Mouse (Mus musculus): ENCODE measurements around the gene Tmsb10. TPM values are rescaled to one million over a fixed set of nuclear protein-coding genes. Genes with fewer than 3 reads are reported as not detected.
A peak's percentile ranks its signal among the peaks of the same experiment; 100 is the strongest.

Tmsb10 gene
- polyA plus RNA-seq, 1 experiment = 141 TPM

DNA sequence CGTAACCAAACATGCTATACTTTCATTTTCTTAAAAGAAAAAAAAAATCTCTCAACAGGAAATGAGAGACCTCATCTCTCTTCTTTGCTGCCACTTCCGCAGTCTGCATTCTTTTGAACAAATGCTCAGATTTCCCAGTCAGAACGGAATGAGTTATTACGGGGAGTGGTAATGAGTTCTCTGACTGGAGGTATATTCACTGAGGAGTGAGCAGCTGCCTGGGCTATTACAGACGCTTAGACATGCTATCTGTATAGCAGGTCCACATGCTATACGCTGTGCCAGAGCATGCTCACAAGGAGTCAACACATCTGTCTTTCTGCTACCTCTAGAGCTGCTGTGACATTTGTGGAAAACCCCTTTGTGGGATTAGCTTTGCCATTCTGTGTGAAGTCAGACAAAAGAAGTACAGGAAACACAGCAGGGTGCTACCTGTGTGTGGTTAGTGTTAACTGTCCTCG lies 3.8 kb upstream of the Tmsb10 start:
- no peak overlapping the region for H3K4me3 ChIP-seq (ENCODE audit: insufficient read depth, low read depth, low read length)
- H3K4me1 ChIP-seq (ENCODE audit: control insufficient read depth, insufficient read depth, insufficient read length, low read length) = no peaks in the 10 kb centered on the region
- 0 out of 2 replicates have a peak overlapping the region, but pooled peaks have one; percentile 23 for H3K27ac ChIP-seq (replicated peaks; ENCODE audit: low read depth, low read length)

GRCm38 (mm10) chr6:72961603-72962002 lies 3.1 kb upstream of the Tmsb10 start:
- Histone ChIP-seq H3K4me1 (ENCODE audit: control insufficient read depth, insufficient read depth, insufficient read length, low read length) (no peaks in the 10 kb centered on the region), H3K4me3 (ENCODE audit: insufficient read depth, low read depth, low read length) (no peak overlapping the region), H3K27ac (replicated peaks; ENCODE audit: low read depth, low read length) (no peak overlapping the region)

GRCm38 (mm10) chr6:72960675-72961074 lies 2.1 kb upstream of the Tmsb10 start:
- Histone ChIP-seq H3K4me3 (ENCODE audit: insufficient read depth, low read depth, low read length) (no peak overlapping the region), H3K27ac (replicated peaks; ENCODE audit: low read depth, low read length) (no peak overlapping the region), H3K4me1 (ENCODE audit: control insufficient read depth, insufficient read depth, insufficient read length, low read length) (0 out of 2 replicates have a peak, but pooled peaks cover 7% of the 10 kb centered on the region)

DNA sequence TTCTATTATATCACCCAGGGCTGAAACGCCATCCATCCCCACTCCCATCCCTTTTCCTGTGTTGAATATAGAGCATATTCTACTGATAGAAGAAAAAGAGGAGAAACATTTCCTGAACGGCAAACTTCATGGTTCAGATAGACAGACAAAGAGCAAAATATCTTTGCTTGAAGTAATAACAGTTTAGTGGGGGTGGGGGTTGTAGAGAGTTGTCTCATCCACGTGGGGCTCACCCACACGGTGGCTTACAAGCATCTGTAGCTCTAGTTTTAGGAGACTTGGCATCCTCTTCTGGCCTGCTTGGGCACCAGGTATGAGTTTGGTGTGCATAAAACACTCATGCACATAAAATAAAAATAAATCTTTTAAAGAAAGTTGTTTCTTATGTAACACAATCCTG lies 627 bp upstream of the Tmsb10 start:
- H3K4me1 ChIP-seq (ENCODE audit: control insufficient read depth, insufficient read depth, insufficient read length, low read length) = peaks cover 14% of the 10 kb centered on the region; the same call in 1 of the 2 replicates
- no peak overlapping the region for H3K4me3 ChIP-seq (ENCODE audit: insufficient read depth, low read depth, low read length)
- no peak overlapping the region for H3K27ac ChIP-seq (replicated peaks; ENCODE audit: low read depth, low read length)

DNA sequence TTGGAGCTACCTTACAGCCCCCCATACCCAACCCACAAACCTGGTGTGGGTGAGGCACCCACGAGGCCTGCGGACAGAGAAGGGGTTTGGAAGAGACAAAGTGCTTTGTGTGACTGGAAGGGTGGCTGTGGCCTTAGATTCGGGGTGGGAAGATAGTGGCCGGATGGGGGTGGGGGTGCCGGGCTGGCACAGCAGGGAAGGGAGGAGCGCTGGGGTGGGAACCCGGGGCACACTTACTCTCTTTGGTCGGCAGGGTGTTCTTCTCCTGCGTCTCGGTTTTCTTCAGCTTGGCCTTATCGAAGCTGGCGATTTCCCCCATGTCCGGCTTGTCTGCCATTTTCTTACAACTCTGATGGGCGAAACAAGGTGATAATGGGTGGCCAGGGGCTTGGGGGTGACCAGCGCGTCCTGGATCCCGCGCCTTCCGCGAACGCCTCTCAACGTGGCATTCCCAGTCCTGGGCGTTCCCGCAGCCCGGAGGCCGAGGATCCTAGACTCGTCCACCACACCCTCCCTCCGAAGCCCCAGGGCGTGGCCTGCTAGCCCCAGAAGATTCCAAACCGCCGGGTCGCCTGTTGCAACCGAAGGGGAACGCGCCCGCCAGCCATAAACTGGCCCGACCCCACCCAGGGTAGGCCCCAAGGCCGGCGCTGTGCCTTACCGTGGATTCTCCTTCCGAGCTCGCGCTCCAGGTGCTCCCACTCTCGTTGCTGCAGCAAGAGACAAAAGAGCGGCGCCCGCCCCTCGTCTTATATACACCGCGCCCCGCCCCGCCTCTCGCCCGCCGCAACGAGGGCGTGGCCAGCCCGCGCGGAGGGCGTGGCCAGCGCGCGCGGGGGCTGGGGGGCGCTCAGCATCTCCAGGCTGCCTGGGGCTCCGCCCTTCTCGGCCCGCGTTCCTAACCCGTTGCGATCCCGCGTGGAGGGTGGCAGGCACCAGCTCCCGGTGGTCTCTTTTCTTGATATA lies 589 bp downstream of the Tmsb10 start:
- Histone ChIP-seq H3K4me1 (ENCODE audit: control insufficient read depth, insufficient read depth, insufficient read length, low read length) (peaks cover 14% of the 10 kb centered on the region; the same call in 1 of the 2 replicates), H3K27ac (replicated peaks; ENCODE audit: low read depth, low read length) (peak overlapping the region; percentile 54), H3K4me3 (ENCODE audit: insufficient read depth, low read depth, low read length) (peak overlapping the region; percentile 87)

DNA sequence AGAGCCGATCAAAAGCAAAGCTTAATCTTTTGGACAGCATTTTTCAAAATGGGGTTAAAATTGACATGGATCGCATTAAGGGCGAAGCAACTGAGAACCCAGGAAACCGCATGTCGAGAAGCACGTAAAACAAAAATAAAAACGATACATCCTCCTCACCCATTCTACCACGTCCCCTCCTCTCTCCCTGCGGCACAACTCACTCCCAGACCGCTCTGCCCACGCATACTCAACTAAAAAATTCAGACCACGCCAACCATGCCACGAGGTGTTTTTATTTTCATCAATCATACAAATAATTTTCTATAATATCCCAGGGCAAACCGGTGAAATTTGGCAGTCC lies 1.5 kb downstream of the Tmsb10 start:
- H3K27ac ChIP-seq (replicated peaks; ENCODE audit: low read depth, low read length) = 0 out of 2 replicates have a peak overlapping the region, but pooled peaks have one; percentile 2
- H3K4me3 ChIP-seq (ENCODE audit: insufficient read depth, low read depth, low read length) = peak overlapping the region; percentile 87
- H3K4me1 ChIP-seq (ENCODE audit: control insufficient read depth, insufficient read depth, insufficient read length, low read length) = peaks cover 14% of the 10 kb centered on the region; the same call in 1 of the 2 replicates

- Histone ChIP-seq H3K27ac (replicated peaks; ENCODE audit: low read depth, low read length) (peak overlapping the region; percentile 41), H3K4me3 (ENCODE audit: insufficient read depth, low read depth, low read length) (peak overlapping the region; percentile 87)
These were observed 2.1 kb downstream of the Tmsb10 start for GRCm38 (mm10) chr6:72956199-72957092.

DNA sequence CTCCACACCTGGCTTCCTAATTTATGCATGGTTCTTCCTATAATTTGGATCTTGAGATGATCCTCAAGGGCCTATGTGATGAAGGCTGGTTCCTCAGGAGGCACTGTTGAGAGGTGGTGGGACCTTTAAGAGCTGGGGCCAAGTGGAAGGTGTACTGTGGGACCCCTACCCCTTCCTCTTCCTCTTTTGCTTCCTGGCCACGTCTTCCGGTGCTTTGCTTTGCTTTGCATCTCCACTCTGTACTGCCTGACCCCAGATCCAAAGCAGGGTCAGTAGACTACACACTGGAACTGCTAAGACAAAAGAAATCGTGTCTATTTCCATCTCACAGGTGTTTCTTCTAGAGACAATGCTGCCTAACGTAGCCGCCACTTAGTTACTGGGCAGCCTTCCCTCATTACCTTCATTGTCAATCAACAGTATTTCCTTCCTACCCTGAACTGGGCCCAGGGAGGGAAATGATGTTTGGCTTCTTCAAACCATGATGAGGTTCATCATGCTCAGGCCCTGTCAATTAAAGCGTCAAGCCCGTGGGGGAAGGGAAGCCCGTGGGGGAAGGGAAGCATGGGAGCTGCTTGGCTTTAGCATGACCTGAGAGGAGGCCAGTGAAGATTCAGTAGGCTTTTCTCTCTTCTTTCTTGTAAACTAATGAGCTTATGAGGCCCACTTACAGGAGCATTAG lies 2.9 kb downstream of the Tmsb10 start:
- H3K4me1 ChIP-seq (ENCODE audit: control insufficient read depth, insufficient read depth, insufficient read length, low read length) = peaks cover 14% of the 10 kb centered on the region; the same call in 1 of the 2 replicates
- H3K27ac ChIP-seq (replicated peaks; ENCODE audit: low read depth, low read length) = 0 out of 2 replicates have a peak overlapping the region, but pooled peaks have one; percentile 5
- H3K4me3 ChIP-seq (ENCODE audit: insufficient read depth, low read depth, low read length) = peak overlapping the region; percentile 87; the same call in 1 of the 2 replicates

More at GRCm38 (mm10) chr6:72956199-72957092, 2.1 kb downstream of the Tmsb10 start:
- peaks cover 14% of the 10 kb centered on the region; the same call in 1 of the 2 replicates for H3K4me1 ChIP-seq (ENCODE audit: control insufficient read depth, insufficient read depth, insufficient read length, low read length)

DNA sequence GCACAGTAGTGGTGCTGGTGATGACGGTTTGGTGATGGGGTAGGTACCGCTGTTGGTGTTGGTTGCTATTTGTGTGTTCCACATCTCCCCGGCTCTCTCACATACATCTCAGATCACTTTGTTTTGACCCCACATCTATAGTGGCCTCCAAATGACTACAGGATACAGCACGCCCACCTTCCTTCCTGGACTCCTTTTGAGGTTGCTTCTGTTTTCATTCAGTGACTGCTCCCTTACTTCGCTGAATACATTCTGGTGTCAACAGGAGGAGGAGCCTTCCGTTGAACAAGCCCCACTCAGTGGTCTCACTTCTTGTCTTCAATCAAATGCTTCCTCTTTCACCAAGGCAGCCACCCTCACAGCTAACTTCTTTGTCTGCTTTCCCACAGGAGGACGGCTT lies 3.8 kb downstream of the Tmsb10 start:
- Histone ChIP-seq H3K27ac (replicated peaks; ENCODE audit: low read depth, low read length) (no peak overlapping the region), H3K4me3 (ENCODE audit: insufficient read depth, low read depth, low read length) (no peak overlapping the region), H3K4me1 (ENCODE audit: control insufficient read depth, insufficient read depth, insufficient read length, low read length) (peaks cover 14% of the 10 kb centered on the region; the same call in 1 of the 2 replicates)

GRCm38 (mm10) chr6:72952967-72953366 lies 5.6 kb downstream of the Tmsb10 start:
- Histone ChIP-seq H3K4me1 (ENCODE audit: control insufficient read depth, insufficient read depth, insufficient read length, low read length) (peaks cover 14% of the 10 kb centered on the region; the same call in 1 of the 2 replicates), H3K4me3 (ENCODE audit: insufficient read depth, low read depth, low read length) (no peak overlapping the region), H3K27ac (replicated peaks; ENCODE audit: low read depth, low read length) (no peak overlapping the region)

- peaks cover 14% of the 10 kb centered on the region; the same call in 1 of the 2 replicates for H3K4me1 ChIP-seq (ENCODE audit: control insufficient read depth, insufficient read depth, insufficient read length, low read length)
- no peak overlapping the region for H3K27ac ChIP-seq (replicated peaks; ENCODE audit: low read depth, low read length)
- no peak overlapping the region for H3K4me3 ChIP-seq (ENCODE audit: insufficient read depth, low read depth, low read length)
These were observed 6.3 kb downstream of the Tmsb10 start for GRCm38 (mm10) chr6:72952221-72952620.

- no peak overlapping the region for H3K4me3 ChIP-seq (ENCODE audit: insufficient read depth, low read depth, low read length)
- H3K27ac ChIP-seq (replicated peaks; ENCODE audit: low read depth, low read length) = no peak overlapping the region
- H3K4me1 ChIP-seq (ENCODE audit: control insufficient read depth, insufficient read depth, insufficient read length, low read length) = no peaks in the 10 kb centered on the region
These were observed 9.3 kb downstream of the Tmsb10 start for GRCm38 (mm10) chr6:72949161-72949756.

DNA sequence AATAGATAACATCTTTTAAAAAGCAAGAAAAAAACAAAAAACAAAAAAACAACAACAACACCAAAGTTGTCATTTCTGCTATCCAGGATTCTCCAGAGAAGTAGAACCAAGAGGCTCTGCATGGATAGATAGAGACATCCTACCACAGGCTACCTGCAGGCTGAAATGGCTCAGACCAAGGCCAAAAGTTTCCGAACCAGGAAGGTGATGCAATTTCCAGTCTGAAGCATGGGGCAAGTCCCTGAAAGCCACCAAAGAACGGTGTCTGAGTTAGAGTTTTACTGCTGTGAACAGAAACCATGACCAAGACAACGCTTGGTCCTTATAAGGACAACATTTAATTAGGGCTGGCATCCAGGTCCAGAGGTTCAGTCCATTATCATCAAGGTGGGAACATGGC lies 10.2 kb downstream of the Tmsb10 start:
- no peak overlapping the region for H3K4me3 ChIP-seq (ENCODE audit: insufficient read depth, low read depth, low read length)
- H3K4me1 ChIP-seq (ENCODE audit: control insufficient read depth, insufficient read depth, insufficient read length, low read length) = no peaks in the 10 kb centered on the region
- no peak overlapping the region for H3K27ac ChIP-seq (replicated peaks; ENCODE audit: low read depth, low read length)

GRCm38 (mm10) chr6:72947960-72948359 lies 10.6 kb downstream of the Tmsb10 start:
- Histone ChIP-seq H3K4me3 (ENCODE audit: insufficient read depth, low read depth, low read length) (no peak overlapping the region), H3K4me1 (ENCODE audit: control insufficient read depth, insufficient read depth, insufficient read length, low read length) (no peaks in the 10 kb centered on the region), H3K27ac (replicated peaks; ENCODE audit: low read depth, low read length) (no peak overlapping the region)
